Mouse (Mus musculus) CD4-positive, CD25-positive, alpha-beta regulatory T cell, adult 2 months (primary cell): ENCODE results near the gene Cdadc1.
"Not testable (repeated sequence)": the region's sequence is repeated elsewhere in the genome, so short reads cannot be mapped to it uniquely, and the experiment has no call there.

Experiments used
- DNase-seq: peaks from one replicate; pipeline ENCODE4 v3.0.0-alpha.2; 2012; ENCODE audit warnings: low read depth, low spot score

The Cdadc1 gene

GRCm38 (mm10) chr14:59597398-59598259 is at the start of gene Cdadc1:
Cdadc1 (minus strand) TSS chr14:59597959.
- DNase-seq, result peak; percentile 95

DNA sequence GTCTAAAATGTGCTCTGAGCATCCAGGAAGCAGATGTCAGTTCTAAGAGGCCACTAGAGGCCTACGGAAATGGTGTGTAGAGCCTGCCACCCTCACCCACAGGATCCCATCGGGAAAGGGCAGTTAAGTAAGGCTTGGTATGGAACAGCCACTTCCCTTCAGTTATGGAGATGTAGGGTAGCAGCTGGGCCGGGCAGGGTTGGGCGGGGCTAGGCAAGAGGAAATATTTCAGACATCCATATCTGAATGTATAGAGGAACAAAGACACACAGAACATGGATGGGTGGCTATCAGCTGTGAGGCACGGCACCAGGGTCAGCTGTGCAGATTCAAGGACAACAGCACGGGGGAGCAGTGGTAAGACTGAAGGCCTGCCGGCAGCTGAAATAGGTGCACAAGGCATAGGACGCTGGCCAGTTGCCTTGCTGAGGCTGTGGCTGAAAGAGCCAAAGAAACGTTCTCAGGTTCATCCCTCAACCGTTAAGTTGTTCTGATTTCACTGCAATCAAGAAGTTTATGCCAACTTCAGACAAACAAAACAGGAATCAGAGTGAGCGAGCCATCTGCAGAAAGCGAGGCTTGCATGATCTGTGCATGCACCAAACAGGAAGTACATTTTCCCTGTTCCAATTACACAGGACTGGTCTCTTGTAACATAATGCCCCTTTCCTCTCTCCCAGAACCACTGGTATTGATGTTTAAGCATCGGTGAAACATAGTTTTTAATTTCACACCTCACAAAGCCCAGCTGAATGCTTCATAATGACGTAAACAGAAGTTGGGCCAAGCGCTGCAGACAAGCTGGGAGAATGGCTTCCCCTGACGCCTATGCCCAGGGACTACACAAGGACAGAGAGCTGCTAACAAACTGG is 49.3 kb upstream of the Cdadc1 start:
- no peak for DNase-seq

GRCm38 (mm10) chr14:59644896-59645295 is 47.1 kb upstream of the Cdadc1 start:
- DNase-seq, result no peak

DNA sequence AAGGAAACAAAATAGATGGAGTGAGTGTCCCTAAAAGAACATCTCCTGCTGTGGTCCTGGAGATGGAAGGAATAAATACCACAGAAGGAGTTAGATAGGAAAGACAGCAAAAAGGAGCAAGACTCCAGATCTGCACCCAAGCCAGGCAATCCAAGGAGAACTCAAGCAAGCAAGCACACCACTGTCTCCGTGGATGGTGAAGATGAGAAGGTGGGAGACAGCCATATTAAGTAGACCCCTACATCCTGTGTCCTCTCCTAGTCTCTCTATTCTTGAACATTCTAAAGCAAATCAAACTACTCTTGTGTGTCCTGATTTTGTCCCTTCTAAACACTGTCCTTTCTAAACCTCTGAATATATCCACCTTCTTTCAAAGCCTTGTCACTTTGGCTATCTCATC is 46.4 kb upstream of the Cdadc1 start:
- DNase-seq, result no peak

- peak; percentile 65 for DNase-seq
Measured at GRCm38 (mm10) chr14:59643582-59643981, 45.8 kb upstream of the Cdadc1 start.

- no peak for DNase-seq
Measured at GRCm38 (mm10) chr14:59641856-59642255, 44.1 kb upstream of the Cdadc1 start.

GRCm38 (mm10) chr14:59638906-59639703 is 41.3 kb upstream of the Cdadc1 start:
- DNase-seq, result no peak

DNA sequence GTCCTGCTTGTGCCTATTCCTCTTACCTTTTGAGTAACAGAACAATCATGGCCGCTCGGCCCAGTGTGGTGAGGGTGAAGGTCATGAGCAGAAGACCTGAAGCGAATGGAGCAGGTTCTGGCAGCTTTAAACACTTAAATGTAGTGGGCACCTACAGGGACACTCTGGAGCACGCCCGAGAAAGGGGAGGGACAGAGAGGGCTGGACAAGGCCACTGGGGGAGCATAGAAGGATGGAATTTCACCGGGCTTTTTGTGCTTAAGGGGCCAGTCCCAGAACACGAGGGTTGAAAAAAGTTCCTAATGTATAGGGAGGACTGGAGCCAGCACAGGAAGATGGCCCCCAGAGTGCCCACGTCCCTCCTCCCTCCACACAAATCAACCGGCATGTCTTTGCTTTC is 36.2 kb upstream of the Cdadc1 start:
- DNase-seq, result no peak

GRCm38 (mm10) chr14:59633295-59633898 is 35.6 kb upstream of the Cdadc1 start:
- no peak for DNase-seq

DNA sequence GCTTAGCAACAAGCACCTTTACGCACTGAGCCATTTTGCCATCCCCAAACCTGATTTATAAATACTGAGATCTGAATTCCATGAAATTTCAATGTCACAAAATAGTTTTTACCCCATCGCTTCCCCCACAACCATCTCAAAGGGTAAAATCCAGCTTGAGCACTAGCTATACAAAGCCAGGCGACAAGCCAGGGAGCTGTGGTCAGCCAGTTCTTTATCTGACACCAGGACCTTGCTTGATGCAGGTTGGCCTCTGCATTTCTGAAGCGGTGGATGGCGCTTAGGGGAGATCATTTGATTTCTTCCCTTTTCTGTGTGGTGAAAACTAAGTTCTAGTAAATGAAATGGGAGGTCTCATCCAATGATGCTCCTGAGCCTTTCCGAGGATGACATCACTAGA is 34.3 kb upstream of the Cdadc1 start:
- DNase-seq, result no peak

- DNase-seq, result no peak
Measured at GRCm38 (mm10) chr14:59630096-59630495, 32.3 kb upstream of the Cdadc1 start.

DNA sequence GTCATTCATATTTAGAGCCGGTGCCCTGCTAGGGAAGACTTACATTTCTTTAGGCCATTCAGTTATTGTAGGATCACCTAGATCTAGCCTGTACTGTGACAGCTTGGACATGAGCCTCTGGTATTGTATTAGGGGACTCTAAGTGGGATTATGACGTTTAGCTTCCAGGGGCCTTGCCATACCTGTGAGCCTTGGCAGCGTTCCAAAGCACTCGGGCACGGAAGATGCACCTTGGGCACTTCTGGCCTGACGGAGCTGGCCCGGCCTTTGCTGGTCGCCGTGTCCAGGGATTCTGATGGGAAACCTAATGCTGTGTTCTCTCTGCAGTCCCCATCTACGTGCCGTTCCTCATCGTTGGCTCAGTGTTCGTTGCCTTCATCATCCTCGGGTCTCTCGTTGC is 31.5 kb upstream of the Cdadc1 start:
- no peak for DNase-seq

- DNase-seq, result no peak
Measured at GRCm38 (mm10) chr14:59627823-59628222, 30.1 kb upstream of the Cdadc1 start.

DNA sequence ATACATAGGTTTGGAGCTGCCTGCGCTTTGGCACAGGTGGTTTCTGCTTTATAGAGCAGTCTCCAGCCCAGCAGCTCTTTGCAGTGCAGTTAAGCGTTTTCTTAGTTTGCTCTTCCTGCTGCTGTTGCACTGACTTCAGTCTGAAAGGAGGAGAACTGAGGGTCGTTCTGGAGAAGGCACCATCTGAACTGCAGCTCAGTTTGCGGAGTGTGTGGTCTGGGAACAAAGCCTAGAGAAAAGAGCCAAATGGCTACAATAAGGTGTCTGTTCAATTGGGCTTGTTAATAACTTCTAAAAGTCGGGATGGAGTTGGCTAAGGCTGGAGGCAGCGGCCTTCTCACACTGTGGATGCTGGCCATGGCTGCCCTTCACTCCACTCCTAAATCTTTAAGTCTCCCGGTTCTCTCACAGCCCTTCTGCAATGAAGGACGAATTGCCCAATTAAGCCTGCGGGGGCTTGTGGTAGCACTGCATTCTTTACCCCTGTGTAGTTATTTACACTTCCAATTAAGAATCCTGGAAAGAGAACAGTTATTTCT is 29.5 kb upstream of the Cdadc1 start:
- DNase-seq, result no peak

DNA sequence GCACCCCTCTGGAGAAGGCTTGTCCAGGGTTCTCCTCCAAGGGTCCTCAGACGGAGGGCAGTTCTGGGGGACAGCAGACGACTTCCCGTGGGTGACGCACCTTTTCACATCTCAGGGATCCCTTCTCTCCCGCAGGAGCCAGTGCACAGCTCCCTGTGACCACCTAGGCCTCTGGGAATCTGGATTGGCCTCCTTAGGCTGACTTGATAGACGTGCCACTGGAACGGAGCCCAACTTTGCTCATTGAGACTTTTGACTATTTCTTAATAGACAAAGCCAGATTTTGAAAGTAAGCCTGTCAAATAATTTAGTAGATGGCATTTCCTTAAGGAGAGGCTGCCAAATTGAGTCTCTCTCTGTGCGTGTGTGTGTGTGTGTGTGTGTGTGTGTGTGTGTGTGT is 29.0 kb upstream of the Cdadc1 start:
- DNase-seq, result no peak

- no peak for DNase-seq
Measured at GRCm38 (mm10) chr14:59625806-59626364, 28.1 kb upstream of the Cdadc1 start.

GRCm38 (mm10) chr14:59625158-59625805 is 27.5 kb upstream of the Cdadc1 start, which contains the start of gene Shisa2:
Shisa2 (plus strand) TSS chr14:59625308.
- DNase-seq, result no peak

- no peak for DNase-seq
Measured at GRCm38 (mm10) chr14:59624326-59624885, 26.6 kb upstream of the Cdadc1 start.

- DNase-seq, result no peak
Measured at GRCm38 (mm10) chr14:59616802-59617201, 19.0 kb upstream of the Cdadc1 start.

DNA sequence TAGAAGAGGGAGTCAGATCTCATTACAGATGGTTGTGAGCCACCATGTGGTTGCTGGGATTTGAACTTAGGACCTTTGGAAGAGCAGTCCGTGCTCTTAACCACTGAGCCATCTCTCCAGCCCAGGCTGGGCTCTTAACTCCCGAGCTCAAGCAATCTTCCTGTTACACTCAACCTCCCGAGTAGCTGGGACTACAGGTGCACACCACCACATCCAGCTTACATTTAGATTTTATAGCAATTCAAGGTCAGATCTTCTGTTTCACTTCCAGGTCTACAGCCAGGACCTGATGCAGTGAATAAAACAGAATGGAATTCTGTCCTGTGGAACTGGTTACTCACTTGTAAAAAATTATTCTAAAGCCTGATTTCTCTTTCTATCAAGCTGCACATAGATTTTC is 16.4 kb upstream of the Cdadc1 start:
- DNase-seq, result not testable (repeated sequence)
